Mouse (Mus musculus) heart, adult 2 months (tissue): ENCODE results near the gene Dpm3. TPM values are rescaled to one million over a fixed set of nuclear protein-coding genes. Genes with fewer than 3 reads are reported as not detected.

ENCODE experiments used
- DNase-seq, 2 experiments: peaks; one replicate each; pipeline ENCODE4 v3.0.0; 2021
- H3K27ac ChIP-seq: fragments of 200-600 bp; 2 replicates; pipeline ENCODE4 v1.8.1; 2022
- H3K27me3 ChIP-seq: fragments of 200-500 bp; 2 replicates; pipeline ENCODE4 v1.6.1; 2012; ENCODE audit warnings: mild to moderate bottlenecking, low read length, inconsistent platforms, mixed read lengths; ENCODE audit not compliant: control insufficient read depth, insufficient read depth
- H3K36me3 ChIP-seq: fragments of 200-500 bp; 2 replicates; pipeline ENCODE4 v1.6.1; 2012; ENCODE audit warnings: low read length, inconsistent platforms; ENCODE audit not compliant: control insufficient read depth, insufficient read depth
- H3K4me1 ChIP-seq: fragments of 200-500 bp; 2 replicates; pipeline ENCODE4 v1.6.1; 2011; ENCODE audit warnings: low read length; ENCODE audit not compliant: control insufficient read depth, insufficient read depth
- H3K4me3 ChIP-seq: fragments of 200-600 bp; 2 replicates; pipeline ENCODE4 v1.8.1; 2022
- H3K79me2 ChIP-seq: fragments of 200-500 bp; replicated peaks from 2 replicates; pipeline ENCODE4 v1.6.1; 2012; ENCODE audit warnings: mild to moderate bottlenecking, inconsistent platforms, low read length, moderate library complexity, mixed read lengths; ENCODE audit not compliant: control insufficient read depth, insufficient read depth
- H3K9ac ChIP-seq: fragments of 200-500 bp; 2 replicates; pipeline ENCODE4 v1.6.1; 2012; ENCODE audit warnings: low read depth, mild to moderate bottlenecking, control low read depth, inconsistent platforms, low read length, mixed read lengths
- CTCF ChIP-seq: fragments of 200-600 bp; IDR thresholded peaks from 2 replicates; pipeline ENCODE4 v1.8.1; 2022; ENCODE audit warnings: antibody characterized with exemption, mild to moderate bottlenecking, moderate library complexity
- EP300 ChIP-seq: fragments of 200-500 bp; IDR thresholded peaks from 2 replicates; pipeline ENCODE4 v1.6.1; 2011; ENCODE audit warnings: low read depth, low read length, control low read depth; ENCODE audit not compliant: insufficient read depth
- POLR2A ChIP-seq: fragments of 200-500 bp; IDR thresholded peaks from 2 replicates; pipeline ENCODE4 v1.6.1; 2011; ENCODE audit warnings: mild to moderate bottlenecking, low read depth, low read length, control low read depth; ENCODE audit not compliant: insufficient read depth
- WGBS: fragments of 180-500 bp; shearing (Covaris S2); methylation state at CpG from one replicate; pipeline ENCODE4 v1.1.7; 2018; 5-methylcytosine and 5-hydroxymethylcytosine counted together
- intact Hi-C: fragments of 180-260 bp; cut with DNase I; formaldehyde crosslinking; loops from one replicate; pipeline ENCODE4 v1.15.1; 2025
- microRNA-seq, 2 experiments: library from miRNA; unstranded; fragments of <30 nt; microRNA quantifications; one replicate each; pipeline ENCODE4 v1.2.0; 2021
- polyA plus RNA-seq: library from polyadenylated mRNA; depleted of rRNA; stranded (reverse); fragments of >200 nt; gene quantifications from 2 replicates; pipeline ENCODE4 v1.2.3, GENCODE M21; 2012; rRNA removed
- total RNA-seq, 2 experiments: library from RNA; stranded (reverse); gene quantifications; 2 replicates each; pipeline ENCODE4 v1.2.3; 2021

The Dpm3 gene
- total and polyA plus RNA-seq, 3 experiments: 54.3 to 160 (median 58.2) TPM

DNA sequence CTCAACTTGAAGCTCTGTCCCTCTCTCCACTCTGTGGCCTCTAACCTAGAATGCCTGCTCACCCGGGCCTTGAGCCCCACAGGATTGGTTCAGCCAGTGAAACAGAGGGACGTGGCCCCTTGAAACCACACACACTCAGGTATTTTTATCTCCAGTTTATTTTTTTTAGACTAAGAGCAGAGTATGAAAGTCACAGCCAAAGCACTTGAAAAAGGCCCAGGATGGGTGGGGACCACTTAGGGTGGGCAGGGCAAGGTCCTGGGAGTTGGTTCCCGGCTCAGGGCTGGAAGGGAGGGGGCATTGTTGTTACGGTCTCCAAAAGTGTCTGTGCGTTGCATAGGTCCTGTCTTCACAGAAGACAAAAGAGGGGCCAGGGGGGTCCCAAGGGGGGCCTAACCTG lies 55.2 kb downstream of the Dpm3 start:
- intact Hi-C loops: no loop called here
- H3K27me3 ChIP-seq: peaks cover 5% of the 10 kb centered on the region
- H3K79me2 ChIP-seq: no peaks in the 10 kb centered on the region
- H3K27ac ChIP-seq: no peak overlapping the region
- no peak for TF ChIP-seq POLR2A
- TF ChIP-seq EP300: no peak
- TF ChIP-seq CTCF: no peak
- H3K9ac ChIP-seq: no peak overlapping the region
- DNase-seq: no peak
- H3K4me3 ChIP-seq: no peak overlapping the region
- H3K4me1 ChIP-seq: peaks cover 4% of the 10 kb centered on the region
- H3K36me3 ChIP-seq: no peaks in the 10 kb centered on the region
- WGBS: 53% methylated on average over 5 of the region's 5 CpGs

DNA sequence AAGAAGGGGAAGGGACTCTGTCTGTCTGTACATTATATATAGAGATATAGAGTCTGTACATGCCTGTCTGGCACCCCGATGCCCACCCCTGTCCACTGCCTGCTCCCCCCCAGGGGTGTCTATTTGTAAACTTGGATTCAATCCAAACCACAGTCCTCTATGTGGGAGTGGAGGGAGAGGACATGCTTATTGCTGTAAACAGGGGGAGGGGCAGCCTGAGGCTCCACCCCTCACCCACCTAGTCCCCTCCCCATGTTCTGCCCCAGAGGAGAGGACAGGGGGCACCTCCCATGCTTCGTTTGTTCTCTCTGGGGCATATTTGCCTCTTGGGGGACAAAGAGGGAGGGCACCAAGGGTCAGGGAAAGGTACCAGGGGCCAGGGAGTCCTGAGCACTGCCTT lies 55.6 kb downstream of the Dpm3 start:
- DNase-seq: no peak
- 41% methylated on average over 2 of the region's 2 CpGs for WGBS
- TF ChIP-seq CTCF (no peak), EP300 (no peak), POLR2A (no peak)
- no peaks in the 10 kb centered on the region for H3K36me3 ChIP-seq
- H3K4me3 ChIP-seq: no peak overlapping the region
- H3K9ac ChIP-seq: no peak overlapping the region
- H3K27ac ChIP-seq: no peak overlapping the region
- H3K27me3 ChIP-seq: peaks cover 9% of the 10 kb centered on the region
- H3K4me1 ChIP-seq: peaks cover 4% of the 10 kb centered on the region
- intact Hi-C loops: loop anchor here (5.0 kb wide), 1 partner anchor 543 kb away; no protein-coding TSS in a partner anchor
- no peaks in the 10 kb centered on the region for H3K79me2 ChIP-seq

GRCm38 (mm10) chr3:89315195-89315929 lies 56.2 kb downstream of the Dpm3 start:
- TF ChIP-seq EP300 (0 out of 2 replicates have a peak, but pooled peaks have one; percentile 27), POLR2A (no peak), CTCF (peak; percentile 91)
- no peak overlapping the region for H3K27ac ChIP-seq
- no peaks in the 10 kb centered on the region for H3K79me2 ChIP-seq
- WGBS: 7% methylated on average over 26 of the region's 26 CpGs
- peaks cover 12% of the 10 kb centered on the region for H3K27me3 ChIP-seq
- H3K9ac ChIP-seq: peak overlapping the region; percentile 21; the same call in 1 of the 2 replicates
- H3K4me3 ChIP-seq: peak overlapping the region; percentile 24; the same call in 1 of the 2 replicates
- intact Hi-C loops: loop anchor here (5.0 kb wide), 1 partner anchor 542 kb away; no protein-coding TSS in a partner anchor
- peak; percentile 75 to 87 for DNase-seq
- H3K36me3 ChIP-seq: no peaks in the 10 kb centered on the region
- peaks cover 4% of the 10 kb centered on the region for H3K4me1 ChIP-seq

GRCm38 (mm10) chr3:89315930-89316831 lies 57.0 kb downstream of the Dpm3 start:
- no peak for TF ChIP-seq EP300
- TF ChIP-seq POLR2A: no peak
- peak; percentile 41 for TF ChIP-seq CTCF
- WGBS: 20% methylated on average over 40 of the region's 40 CpGs
- intact Hi-C loops: loop anchor here (2.0 to 5.0 kb wide), 3 partner anchors 23 to 541 kb away; partner anchors contain the start of gene Efna4
- Histone ChIP-seq H3K79me2 (no peaks in the 10 kb centered on the region), H3K36me3 (no peaks in the 10 kb centered on the region), H3K4me1 (peaks cover 7% of the 10 kb centered on the region), H3K4me3 (no peak overlapping the region), H3K27me3 (peaks cover 20% of the 10 kb centered on the region), H3K9ac (peak overlapping the region; percentile 48; the same call in 1 of the 2 replicates), H3K27ac (no peak overlapping the region)
- DNase-seq: no peak

Small RNAs within 50 kb of the gene (microRNA-seq; reads per million reads assigned to microRNA genes)
- gene Mir92b: 65.6 to 74.5 reads per million in 2 experiments

Other genes with a start within 250 kb of the Dpm3 start
- gene Rusc1, start 166.0 kb upstream of the Dpm3 start, total RNA-seq: 10 to 100 TPM; 26.4 to 30.9 TPM
- 38.8 and 50.4 TPM in 2 replicates for gene Rusc1, start 166.0 kb upstream of the Dpm3 start, polyA plus RNA-seq
- gene Gm43738, start 158.3 kb upstream of the Dpm3 start, total RNA-seq: not detected
- gene Gm43738, start 158.3 kb upstream of the Dpm3 start, polyA plus RNA-seq: not detected in 2 replicates
- 10 to 100 TPM; 20.8 to 21.1 TPM for gene Fdps, start 157.4 kb upstream of the Dpm3 start, total RNA-seq
- gene Fdps, start 157.4 kb upstream of the Dpm3 start, polyA plus RNA-seq: 22.5 and 29.6 TPM in 2 replicates
- gene Pklr, start 123.2 kb upstream of the Dpm3 start, total RNA-seq: not detected
- gene Pklr, start 123.2 kb upstream of the Dpm3 start, polyA plus RNA-seq: 0.06 TPM in 1 of 2 replicates, not detected in the other
- under 1 TPM in 1 of 2 experiments, not detected in 1; 0.25 TPM for gene Hcn3, start 99.2 kb upstream of the Dpm3 start, total RNA-seq
- gene Hcn3, start 99.2 kb upstream of the Dpm3 start, polyA plus RNA-seq: 0.26 and 0.29 TPM in 2 replicates
- gene Clk2, start 94.6 kb upstream of the Dpm3 start, total RNA-seq: 10 to 100 TPM; 15.4 to 18.9 TPM
- gene Clk2, start 94.6 kb upstream of the Dpm3 start, polyA plus RNA-seq: 26.5 and 40.4 TPM in 2 replicates
- 10 to 100 TPM; 44.5 to 54.7 TPM for gene Scamp3, start 81.9 kb upstream of the Dpm3 start, total RNA-seq
- gene Scamp3, start 81.9 kb upstream of the Dpm3 start, polyA plus RNA-seq: 96.7 and 108 TPM in 2 replicates
- 1 to 10 TPM; 3.9 to 5.1 TPM for gene Fam189b, start 76.2 kb upstream of the Dpm3 start, total RNA-seq
- 12.8 and 18.0 TPM in 2 replicates for gene Fam189b, start 76.2 kb upstream of the Dpm3 start, polyA plus RNA-seq
- 10 to 100 TPM; 19.9 to 20.4 TPM for gene Gba, start 56.4 kb upstream of the Dpm3 start, total RNA-seq
- 26.3 and 39.2 TPM in 2 replicates for gene Gba, start 56.4 kb upstream of the Dpm3 start, polyA plus RNA-seq
- 1 to 10 TPM; 3.4 to 5.1 TPM for gene Thbs3, start 44.2 kb upstream of the Dpm3 start, total RNA-seq
- gene Thbs3, start 44.2 kb upstream of the Dpm3 start, polyA plus RNA-seq: 15.8 and 24.3 TPM in 2 replicates
- gene Mtx1, start 32.3 kb upstream of the Dpm3 start, total RNA-seq: 10 to 100 TPM; 59.8 to 61.8 TPM
- 96.2 and 111 TPM in 2 replicates for gene Mtx1, start 32.3 kb upstream of the Dpm3 start, polyA plus RNA-seq
- under 1 TPM; 0.39 to 0.47 TPM for gene Muc1, start 30.3 kb upstream of the Dpm3 start, total RNA-seq
- gene Muc1, start 30.3 kb upstream of the Dpm3 start, polyA plus RNA-seq: 0.67 and 6.2 TPM in 2 replicates
- gene Krtcap2, start 13.4 kb upstream of the Dpm3 start, total RNA-seq: 10 to 100 TPM; 80.7 to 95.7 TPM
- 84.3 and 116 TPM in 2 replicates for gene Krtcap2, start 13.4 kb upstream of the Dpm3 start, polyA plus RNA-seq
- under 1 TPM; 0.39 to 0.96 TPM for gene Trim46, start 13.0 kb upstream of the Dpm3 start, total RNA-seq
- gene Trim46, start 13.0 kb upstream of the Dpm3 start, polyA plus RNA-seq: 1.4 and 1.9 TPM in 2 replicates
- gene Slc50a1, start 11.2 kb downstream of the Dpm3 start, total RNA-seq: 10 to 100 TPM; 17.3 to 23.3 TPM
- 105 and 111 TPM in 2 replicates for gene Slc50a1, start 11.2 kb downstream of the Dpm3 start, polyA plus RNA-seq
- gene Efna1, start 21.8 kb downstream of the Dpm3 start, total RNA-seq: 10 to 100 TPM; 22.6 to 28.4 TPM
- 39.6 and 44.4 TPM in 2 replicates for gene Efna1, start 21.8 kb downstream of the Dpm3 start, polyA plus RNA-seq
- gene Efna3, start 63.6 kb downstream of the Dpm3 start, total RNA-seq: not detected
- 0.09 TPM in 1 of 2 replicates, not detected in the other for gene Efna3, start 63.6 kb downstream of the Dpm3 start, polyA plus RNA-seq
- under 1 TPM; 0.21 to 0.36 TPM for gene Efna4, start 78.7 kb downstream of the Dpm3 start, total RNA-seq
- gene Efna4, start 78.7 kb downstream of the Dpm3 start, polyA plus RNA-seq: 0.64 and 0.86 TPM in 2 replicates
- 10 to 100 TPM; 56.8 to 59.2 TPM for gene Adam15, start 90.6 kb downstream of the Dpm3 start, total RNA-seq
- gene Adam15, start 90.6 kb downstream of the Dpm3 start, polyA plus RNA-seq: 95.6 and 95.7 TPM in 2 replicates
- not detected for gene Dcst2, start 102.6 kb downstream of the Dpm3 start, total RNA-seq
- 0.09 and 0.35 TPM in 2 replicates for gene Dcst2, start 102.6 kb downstream of the Dpm3 start, polyA plus RNA-seq
- not detected for gene Dcst1, start 105.9 kb downstream of the Dpm3 start, total RNA-seq
- gene Dcst1, start 105.9 kb downstream of the Dpm3 start, polyA plus RNA-seq: 0.18 and 0.23 TPM in 2 replicates
- 10 to 100 TPM; 20.5 to 23.4 TPM for gene Zbtb7b, start 135.4 kb downstream of the Dpm3 start, total RNA-seq
- 21.5 and 21.9 TPM in 2 replicates for gene Zbtb7b, start 135.4 kb downstream of the Dpm3 start, polyA plus RNA-seq
- gene Lenep, start 143.4 kb downstream of the Dpm3 start, total RNA-seq: not detected
- 2.1 and 5.4 TPM in 2 replicates for gene Lenep, start 143.4 kb downstream of the Dpm3 start, polyA plus RNA-seq
- gene Flad1, start 152.5 kb downstream of the Dpm3 start, total RNA-seq: 10 to 100 TPM; 56.1 to 59.7 TPM
- gene Flad1, start 152.5 kb downstream of the Dpm3 start, polyA plus RNA-seq: 81.3 and 89.8 TPM in 2 replicates
- gene Cks1b, start 159.0 kb downstream of the Dpm3 start, total RNA-seq: 1 to 10 TPM; 3.3 to 3.5 TPM
- gene Cks1b, start 159.0 kb downstream of the Dpm3 start, polyA plus RNA-seq: 9.0 and 10.7 TPM in 2 replicates
- 10 to 100 TPM; 31.6 to 32.0 TPM for gene Shc1, start 159.1 kb downstream of the Dpm3 start, total RNA-seq
- gene Shc1, start 159.1 kb downstream of the Dpm3 start, polyA plus RNA-seq: 32.4 and 50.5 TPM in 2 replicates
- gene Pygo2, start 170.9 kb downstream of the Dpm3 start, total RNA-seq: 10 to 100 TPM; 12.5 to 15.3 TPM
- 14.4 and 17.3 TPM in 2 replicates for gene Pygo2, start 170.9 kb downstream of the Dpm3 start, polyA plus RNA-seq
- 10 to 100 TPM; 55.7 to 67.5 TPM for gene Pbxip1, start 177.3 kb downstream of the Dpm3 start, total RNA-seq
- 56.2 and 58.2 TPM in 2 replicates for gene Pbxip1, start 177.3 kb downstream of the Dpm3 start, polyA plus RNA-seq
- 1 to 10 TPM; 6.7 to 7.5 TPM for gene Pmvk, start 195.2 kb downstream of the Dpm3 start, total RNA-seq
- 14.8 and 21.5 TPM in 2 replicates for gene Pmvk, start 195.2 kb downstream of the Dpm3 start, polyA plus RNA-seq